Mouse (Mus musculus): Measurements from ENCODE around the gene Defb46. TPM values are rescaled to one million over a fixed set of nuclear protein-coding genes. Genes with fewer than 3 reads are reported as not detected.

Gene Defb46
- polyA plus RNA-seq (2012; ENCODE audit: low replicate concordance) = not detected in 2 replicates

DNA sequence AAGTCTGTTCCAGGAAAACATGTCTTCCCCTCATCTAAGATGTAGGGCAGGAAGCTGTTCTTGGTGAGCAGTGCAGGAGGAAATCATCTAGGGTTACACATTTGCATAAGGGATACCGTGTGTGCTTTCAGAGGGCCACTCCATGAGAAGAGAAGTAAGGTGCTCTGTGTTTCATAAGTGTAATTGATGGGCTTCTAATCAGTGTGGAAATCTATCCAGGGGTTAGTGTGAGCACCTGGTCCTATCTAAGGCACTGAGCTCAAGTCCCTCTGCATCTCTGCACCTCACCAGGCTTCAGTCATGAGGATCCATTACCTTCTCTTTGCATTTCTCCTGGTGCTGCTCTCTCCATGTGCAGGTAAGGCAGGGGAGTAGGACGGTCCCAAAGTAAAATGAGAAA lies at the start of gene Defb46:
Gene Defb46, plus strand, starts transcription at position 301 of the 400 bp plus-strand sequence.

GRCm38 (mm10) chr8:19225161-19225560 lies 14.6 kb upstream of the Defb46 start, which contains the start of gene Defb6:
Gene Defb6 (plus strand): TSS chr8:19225478.

DNA sequence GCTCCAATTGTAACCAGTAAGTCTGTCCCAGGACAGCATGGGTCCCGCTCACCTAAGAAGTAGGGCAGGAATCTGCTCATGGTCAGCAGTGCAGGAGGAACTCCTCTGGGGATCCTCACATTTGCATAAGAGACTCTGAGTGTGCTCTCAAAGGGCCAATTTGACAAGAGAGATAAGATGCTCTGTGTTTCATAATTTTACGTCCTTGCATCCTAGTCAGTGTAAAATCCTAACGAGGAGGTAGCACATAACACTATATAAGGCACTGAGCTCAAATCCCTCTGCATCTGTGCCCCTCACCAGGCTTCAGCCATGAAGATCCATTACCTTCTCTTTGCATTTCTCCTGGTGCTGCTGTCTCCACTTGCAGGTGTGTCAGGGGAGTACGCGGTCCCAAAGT lies 7.6 kb downstream of the Defb46 start, which contains the start of gene Defb5:
Gene Defb5, plus strand, starts transcription at position 301 of the 400 bp plus-strand sequence.

Other genes with a start within 250 kb of the Defb46 start
- not detected in 2 replicates for gene Defb37, start 248.9 kb upstream of the Defb46 start, polyA plus RNA-seq (2012; ENCODE audit: low replicate concordance)
- not detected in 2 replicates for gene Defb38, start 213.3 kb upstream of the Defb46 start, polyA plus RNA-seq (2012; ENCODE audit: low replicate concordance)
- not detected in 2 replicates for gene Defb39, start 175.1 kb upstream of the Defb46 start, polyA plus RNA-seq (2012; ENCODE audit: low replicate concordance)
- not detected in 2 replicates for gene Defb12, start 125.1 kb upstream of the Defb46 start, polyA plus RNA-seq (2012; ENCODE audit: low replicate concordance)
- not detected in 2 replicates for gene Defb34, start 116.2 kb upstream of the Defb46 start, polyA plus RNA-seq (2012; ENCODE audit: low replicate concordance)
- not detected in 2 replicates for gene Gm45826, start 99.1 kb upstream of the Defb46 start, polyA plus RNA-seq (2012; ENCODE audit: low replicate concordance)
- not detected in 2 replicates for gene Defb14, start 45.6 kb upstream of the Defb46 start, polyA plus RNA-seq (2012; ENCODE audit: low replicate concordance)
- not detected in 2 replicates for gene Defb4, start 41.2 kb upstream of the Defb46 start, polyA plus RNA-seq (2012; ENCODE audit: low replicate concordance)
- not detected in 2 replicates for gene Defb6, start 14.4 kb upstream of the Defb46 start, polyA plus RNA-seq (2012; ENCODE audit: low replicate concordance)
- gene Defb5, start 7.7 kb downstream of the Defb46 start, polyA plus RNA-seq (2012; ENCODE audit: low replicate concordance) = not detected in 2 replicates
- not detected in 2 replicates for gene Defb3, start 53.4 kb downstream of the Defb46 start, polyA plus RNA-seq (2012; ENCODE audit: low replicate concordance)
- gene Defb8, start 207.7 kb downstream of the Defb46 start, polyA plus RNA-seq (2012; ENCODE audit: low replicate concordance) = not detected in 2 replicates